In genomic region chr2:149839666-149840065, GRCm38 (mm10) we compare ENCODE assay signal across 37 mouse cellular contexts. TPM values are rescaled to one million over a fixed set of nuclear protein-coding genes. Genes with fewer than 3 reads are reported as not detected.
A peak's percentile ranks its signal among the peaks of the same experiment; 100 is the strongest.
DNase-seq lines count a peak whose midpoint lies in the region; ATAC-seq and TF ChIP-seq lines count a peak whose summit lies in the region.
"Had no signal": no experiment of that assay in that cellular context is flagged by ENCODE, and none has a peak within 500 bp of the region (broad histone marks: within the 10 kb centered on the region; RNA-seq: fewer than 3 reads in every experiment).

No protein-coding gene starts in this region.

- DNase-seq in adrenal gland, postnatal 10 days = peak; percentile 43
- no peak for DNase-seq in adrenal gland, postnatal 25 days
- DNase-seq in left cerebral cortex, postnatal 4 days = peak; percentile 35
- no peak for DNase-seq in left cerebral cortex, adult 2 months (ENCODE audit: extremely low spot score in 1 of 2, low spot score in 2 of 2)
- DNase-seq in cerebellum, adult 9-10 months = peak; percentile 78
- DNase-seq in cerebellum, postnatal 36 days = peak; percentile 62 to 63
- DNase-seq in neural tube, embryonic 10.5 days (ENCODE audit: extremely low spot score, low spot score) = no peak
- no peak for DNase-seq in liver, postnatal 0 days
- DNase-seq: gastrocnemius, postnatal 25 days; heart, adult 18-20 months; heart, postnatal 4 days; kidney, adult 11 months; kidney, postnatal 14 days; liver, embryonic 13.5 days; lung, embryonic 14.5 days; lung, postnatal 14 days; midbrain, embryonic 14.5 days; right cerebral cortex, adult 18-20 months; right cerebral cortex, postnatal 4 days; thymus, adult 18-20 months; thymus, postnatal 25 days had no signal

- intact Hi-C loops in left cerebral cortex, postnatal 4 days (cut with DNase I) = loop anchor here (10.0 kb wide), 2 partner anchors 175 to 415 kb away; no protein-coding TSS in a partner anchor
- intact Hi-C loops in left cerebral cortex, adult 2 months (cut with DNase I) = loop anchor here (10.0 kb wide), 1 partner anchor 255 kb away; no protein-coding TSS in a partner anchor

- no peak overlapping the region for H3K27ac ChIP-seq in left cerebral cortex, adult 2 months
- H3K27ac ChIP-seq in liver, postnatal 0 days (ENCODE audit: low read depth) = no peak overlapping the region
- H3K27ac ChIP-seq: embryonic facial prominence, embryonic 10.5 days; embryonic facial prominence, embryonic 15.5 days; forebrain, embryonic 12.5 days; hindbrain, embryonic 14.5 days; liver, embryonic 13.5 days; stomach, postnatal 0 days had no signal

- no peaks in the 10 kb centered on the region for H3K27me3 ChIP-seq in liver, postnatal 0 days (ENCODE audit: insufficient read depth, low read length)
- H3K27me3 ChIP-seq: embryonic facial prominence, embryonic 15.5 days; forebrain, embryonic 12.5 days; liver, embryonic 13.5 days; Patski had no signal

- H3K36me3 ChIP-seq in liver, postnatal 0 days (replicated peaks; ENCODE audit: insufficient read depth, low read length) = no peaks in the 10 kb centered on the region
- H3K36me3 ChIP-seq: embryonic facial prominence, embryonic 10.5 days; embryonic facial prominence, embryonic 15.5 days; forebrain, embryonic 12.5 days; liver, embryonic 13.5 days had no signal

- H3K4me2 ChIP-seq in liver, postnatal 0 days (ENCODE audit: low read depth, low read length) = no peak overlapping the region
- H3K4me2 ChIP-seq: embryonic facial prominence, embryonic 15.5 days; forebrain, embryonic 12.5 days; heart, embryonic 11.5 days; hindbrain, embryonic 14.5 days; liver, embryonic 13.5 days; lung, embryonic 14.5 days had no signal

- TF ChIP-seq CTCF in left cerebral cortex, adult 2 months (IDR thresholded peaks at IDR 0.05) = no peak
- TF ChIP-seq CTCF in liver, postnatal 0 days (IDR thresholded peaks at IDR 0.05; ENCODE audit: low read depth) = no peak

- 51% methylated on average over 2 of the region's 2 CpGs for WGBS in liver, postnatal 0 days (ENCODE audit: insufficient replicate concordance)

- no peak overlapping the region for H3K9ac ChIP-seq in liver, postnatal 0 days (replicated peaks)
- H3K9ac ChIP-seq: embryonic facial prominence, embryonic 15.5 days; forebrain, embryonic 12.5 days; hindbrain, embryonic 14.5 days; liver, embryonic 13.5 days; lung, embryonic 14.5 days had no signal

- H3K9me3 ChIP-seq in liver, postnatal 0 days (ENCODE audit: low read length) = no peaks in the 10 kb centered on the region
- H3K9me3 ChIP-seq: embryonic facial prominence, embryonic 10.5 days; embryonic facial prominence, embryonic 15.5 days; forebrain, embryonic 12.5 days; liver, embryonic 13.5 days had no signal

- no peak for ATAC-seq in liver, postnatal 0 days
- ATAC-seq: inflammation-experienced regulatory T-cells, adult 6 months; Patski had no signal

- H3K4me3 ChIP-seq in left cerebral cortex, adult 2 months = no peak overlapping the region
- H3K4me3 ChIP-seq in liver, postnatal 0 days (ENCODE audit: low read depth, low read length) = no peak overlapping the region
- H3K4me3 ChIP-seq: embryonic facial prominence, embryonic 10.5 days; embryonic facial prominence, embryonic 15.5 days; forebrain, embryonic 12.5 days; liver, embryonic 13.5 days had no signal

- TF ChIP-seq EP300 in liver, postnatal 0 days (IDR thresholded peaks at IDR 0.05; ENCODE audit: low read depth) = no peak

- H3K4me1 ChIP-seq in liver, postnatal 0 days (ENCODE audit: insufficient read depth) = no peaks in the 10 kb centered on the region
- H3K4me1 ChIP-seq: embryonic facial prominence, embryonic 10.5 days; embryonic facial prominence, embryonic 15.5 days; forebrain, embryonic 12.5 days; liver, embryonic 13.5 days had no signal

RNA-seq across cellular contexts. Expression of gene C530025M09Rik, which starts 8.7 kb away (rescaled TPM):
- total RNA-seq in adrenal gland, postnatal 10 days (2021) = not detected
- total RNA-seq in adrenal gland, postnatal 25 days (2021) = not detected in 2 replicates
- total RNA-seq in left cerebral cortex, postnatal 4 days (2021) = 1 to 10 TPM; 1.7 to 3.0 TPM
- total RNA-seq in left cerebral cortex, adult 2 months (2021) = 1 to 10 TPM; 2.2 to 2.5 TPM
- not detected in 2 replicates for polyA plus RNA-seq in liver, postnatal 0 days (2015; fragmentation: Nextera tagmentation; extraction: Ambion mirVana)
- total RNA-seq: gastrocnemius, adult 18-20 months; gastrocnemius, postnatal 25 days; heart, adult 18-20 months; heart, postnatal 4 days; MEL; monocyte, adult 5-6 weeks; neutrophil, adult 5-6 weeks had no signal
- polyA plus RNA-seq: embryonic facial prominence, embryonic 10.5 days; embryonic facial prominence, embryonic 15.5 days; heart, embryonic 11.5 days; heart, embryonic 16.5 days; inflammation-experienced regulatory T-cells, adult 6 months; kidney, embryonic 14.5 days; limb, embryonic 14.5 days; liver, embryonic 13.5 days; lung, embryonic 14.5 days; Patski; spleen, adult 2 months had no signal

RNA-seq across cellular contexts. Expression of gene Syndig1, which starts 10.7 kb away (rescaled TPM):
- total RNA-seq in adrenal gland, postnatal 10 days (2021) = 1 to 10 TPM; 1.7 to 2.3 TPM
- 0.62 and 1.2 TPM in 2 replicates for total RNA-seq in adrenal gland, postnatal 25 days (2021)
- total RNA-seq in left cerebral cortex, postnatal 4 days (2021) = 10 to 100 TPM; 40.8 to 41.9 TPM
- total RNA-seq in left cerebral cortex, adult 2 months (2021) = 10 to 100 TPM; 61.0 to 62.6 TPM
- 0.08 TPM in 1 of 2 replicates, not detected in the other for polyA plus RNA-seq in liver, postnatal 0 days (2015; fragmentation: Nextera tagmentation; extraction: Ambion mirVana)
- total RNA-seq: gastrocnemius, adult 18-20 months; gastrocnemius, postnatal 25 days; MEL; monocyte, adult 5-6 weeks; neutrophil, adult 5-6 weeks had no signal
- polyA plus RNA-seq: spleen, adult 2 months had no signal

Comparison
In these comparisons a context has a peak if more than half of its experiments do, and no peak if none do; other contexts are left out.
1. DNase-seq: peak in adrenal gland, postnatal 10 days (single experiment), left cerebral cortex, postnatal 4 days (single experiment), cerebellum, adult 9-10 months (single experiment) and cerebellum, postnatal 36 days (2 of 2); none in adrenal gland, postnatal 25 days (single experiment), left cerebral cortex, adult 2 months (0 of 2), neural tube, embryonic 10.5 days (single experiment) and liver, postnatal 0 days (single experiment).
2. RNA of gene Syndig1, which starts 10.7 kb away (total RNA-seq): 61.0 to 62.6 TPM in left cerebral cortex, adult 2 months and 40.8 to 41.9 TPM in left cerebral cortex, postnatal 4 days; 1.7 to 2.3 TPM in adrenal gland, postnatal 10 days and 0.62 to 1.2 TPM in adrenal gland, postnatal 25 days; every median in the first group is over 10 times any median in the second.